17 mouse cellular contexts compared by ENCODE assay signal in the genomic region with DNA sequence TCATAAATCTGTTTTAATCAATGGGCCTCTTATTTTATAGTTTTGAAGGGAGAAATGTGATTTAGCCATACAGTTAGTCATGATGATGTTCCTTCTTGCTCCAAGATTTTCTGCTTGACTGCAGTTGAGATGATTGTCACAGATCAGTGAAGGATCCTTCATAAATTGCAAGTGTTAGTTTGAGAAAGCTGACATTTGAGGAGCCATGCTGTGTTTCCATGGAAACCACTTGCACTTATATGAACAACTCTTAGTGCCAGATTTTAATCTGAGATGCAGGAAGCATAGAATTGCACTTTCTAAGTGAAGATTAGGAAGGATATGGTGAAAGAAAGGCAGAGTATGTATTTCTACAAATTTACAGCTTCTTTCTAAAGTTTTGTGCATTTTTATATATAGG.
A peak's percentile ranks its signal among the peaks of the same experiment; 100 is the strongest.
DNase-seq lines count a peak whose midpoint lies in the region; ATAC-seq lines count a peak whose summit lies in the region.
"Had no signal": no experiment of that assay in that cellular context is flagged by ENCODE, and none has a peak within 500 bp of the region (broad histone marks: within the 10 kb centered on the region; RNA-seq: fewer than 3 reads in every experiment).

No protein-coding gene starts in this region.

- H3K27me3 ChIP-seq in neural tube, embryonic 15.5 days (replicated peaks): no peaks in the 10 kb centered on the region
- H3K27me3 ChIP-seq: embryonic facial prominence, embryonic 13.5 days had no signal

- H3K27ac ChIP-seq in neural tube, embryonic 15.5 days (replicated peaks): no peak overlapping the region
- H3K27ac ChIP-seq: embryonic facial prominence, embryonic 13.5 days had no signal

- no peak overlapping the region for H3K9ac ChIP-seq in neural tube, embryonic 15.5 days (replicated peaks)
- H3K9ac ChIP-seq: embryonic facial prominence, embryonic 13.5 days had no signal

- no peaks in the 10 kb centered on the region for H3K36me3 ChIP-seq in neural tube, embryonic 15.5 days
- H3K36me3 ChIP-seq: embryonic facial prominence, embryonic 13.5 days had no signal

- no peak overlapping the region for H3K4me3 ChIP-seq in neural tube, embryonic 15.5 days (replicated peaks)
- H3K4me3 ChIP-seq: embryonic facial prominence, embryonic 13.5 days had no signal

- no peaks in the 10 kb centered on the region for H3K9me3 ChIP-seq in neural tube, embryonic 15.5 days (replicated peaks)
- H3K9me3 ChIP-seq: embryonic facial prominence, embryonic 13.5 days had no signal

- peak; percentile 92 for ATAC-seq in frontal cortex, adult (ENCODE audit: low TSS enrichment)
- ATAC-seq in neural tube, embryonic 15.5 days (ENCODE audit: low FRiP score): peak; percentile 50; the same call in 1 of the 2 replicates
- ATAC-seq: activated CD4-positive, CD25-positive, alpha-beta regulatory T cell, adult 4 months had no signal

- H3K4me2 ChIP-seq in neural tube, embryonic 15.5 days: no peak overlapping the region
- H3K4me2 ChIP-seq: embryonic facial prominence, embryonic 13.5 days had no signal

- H3K4me1 ChIP-seq in neural tube, embryonic 15.5 days: 0 out of 2 replicates have a peak, but pooled peaks cover 3% of the 10 kb centered on the region
- H3K4me1 ChIP-seq: embryonic facial prominence, embryonic 13.5 days had no signal

- no peak for DNase-seq in frontal cortex, postnatal 14 days (ENCODE audit: low spot score in 2 of 2)
- peak; percentile 13 for DNase-seq in left cerebral cortex, adult 11 months (ENCODE audit: low spot score)
- DNase-seq in left cerebral cortex, adult 9 months (ENCODE audit: low spot score in 2 of 2): no peak
- peak; percentile 60 for DNase-seq in brain, embryonic 18.5 days (ENCODE audit: low read depth, low spot score)
- DNase-seq in right cerebral cortex, adult 18-20 months: no peak
- DNase-seq: adrenal gland, postnatal 14 days; B cell, adult 2 months; cerebellum, adult 8-10 months; gastrocnemius, postnatal 25 days; heart, postnatal 10 days; kidney, postnatal 4 days; lung, postnatal 10 days; thymus, adult 2 months had no signal

Comparison
In these comparisons a context has a peak if more than half of its experiments do, and no peak if none do; other contexts are left out.
1. DNase-seq: peak in left cerebral cortex, adult 11 months (single experiment) and brain, embryonic 18.5 days (single experiment); none in frontal cortex, postnatal 14 days (0 of 2), left cerebral cortex, adult 9 months (0 of 2) and right cerebral cortex, adult 18-20 months (single experiment).